Mouse (Mus musculus): ENCODE measurements around the gene Mrpl48. TPM values are rescaled to one million over a fixed set of nuclear protein-coding genes. Genes with fewer than 3 reads are reported as not detected.
A peak's percentile ranks its signal among the peaks of the same experiment; 100 is the strongest.

Gene Mrpl48
- polyA plus RNA-seq, 1 experiment from 2014 or later, result 52.2 TPM

DNA sequence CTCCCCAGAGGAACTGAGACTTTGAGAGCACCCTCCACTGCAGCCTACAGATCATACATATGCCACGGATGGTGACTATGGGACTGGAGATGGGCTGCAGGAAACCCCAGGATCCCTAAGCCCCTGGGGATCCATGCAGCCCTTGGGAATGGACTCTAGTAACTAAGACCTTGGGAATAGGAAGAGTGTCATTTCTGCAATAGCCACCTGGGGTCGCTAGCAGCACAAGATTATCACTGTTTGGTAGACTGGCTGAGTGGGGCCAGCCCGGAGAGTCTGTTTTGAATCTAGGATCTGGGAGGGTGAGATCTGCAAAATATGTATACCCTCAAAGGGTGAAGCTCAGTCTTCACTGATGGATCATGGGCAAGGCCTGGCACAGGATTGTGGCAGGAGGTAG is 37.0 kb upstream of the Mrpl48 start:
- Histone ChIP-seq H3K4me1 (replicated peaks; ENCODE audit: control insufficient read depth, insufficient read depth, low read length) (no peaks in the 10 kb centered on the region), H3K4me3 (ENCODE audit: low read depth, low read length) (no peak overlapping the region), H3K27ac (ENCODE audit: low read depth, low read length) (no peak overlapping the region), H3K36me3 (ENCODE audit: control insufficient read depth, insufficient read depth, low read length) (no peaks in the 10 kb centered on the region), H3K9me3 (ENCODE audit: control insufficient read depth, low read length) (no peaks in the 10 kb centered on the region), H3K9ac (ENCODE audit: low read length) (no peak overlapping the region), H3K27me3 (ENCODE audit: control insufficient read depth, insufficient read depth, low read length) (no peaks in the 10 kb centered on the region), H3K4me2 (ENCODE audit: low read depth, low read length, severe bottlenecking) (no peak overlapping the region)
- ATAC-seq (replicated peaks; ENCODE audit: low FRiP score) (no peak), DNase-seq (ENCODE audit: low spot score) (peak; percentile 81)
- WGBS, result 31% methylated on average over 3 of the region's 3 CpGs

DNA sequence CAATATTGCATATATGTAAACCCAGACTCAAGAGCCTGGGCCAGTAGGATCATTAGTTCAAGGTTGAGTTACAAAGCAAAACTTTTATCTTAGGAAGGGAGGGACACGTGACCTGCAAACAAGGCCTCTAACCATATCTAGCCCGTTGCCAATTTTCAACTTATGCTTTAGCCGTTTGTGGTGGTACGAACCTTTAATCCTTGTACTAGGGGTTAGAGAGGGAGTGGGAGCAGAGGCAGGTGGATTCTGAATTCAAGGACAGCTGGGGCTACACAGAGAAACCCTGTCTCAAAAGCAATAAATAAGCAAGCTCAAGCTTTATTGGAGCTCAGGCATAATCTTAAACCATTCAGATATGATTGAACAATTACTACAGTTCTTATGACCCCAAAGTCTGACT is 34.3 kb upstream of the Mrpl48 start:
- ATAC-seq (replicated peaks; ENCODE audit: low FRiP score) (no peak), DNase-seq (ENCODE audit: low spot score) (no peak)
- Histone ChIP-seq H3K36me3 (ENCODE audit: control insufficient read depth, insufficient read depth, low read length) (no peaks in the 10 kb centered on the region), H3K4me1 (replicated peaks; ENCODE audit: control insufficient read depth, insufficient read depth, low read length) (no peaks in the 10 kb centered on the region), H3K27me3 (ENCODE audit: control insufficient read depth, insufficient read depth, low read length) (no peaks in the 10 kb centered on the region), H3K9me3 (ENCODE audit: control insufficient read depth, low read length) (no peaks in the 10 kb centered on the region), H3K4me2 (ENCODE audit: low read depth, low read length, severe bottlenecking) (no peak overlapping the region), H3K9ac (ENCODE audit: low read length) (no peak overlapping the region), H3K27ac (ENCODE audit: low read depth, low read length) (no peak overlapping the region), H3K4me3 (ENCODE audit: low read depth, low read length) (no peak overlapping the region)
- WGBS, result 94% methylated on average over 4 of the region's 4 CpGs

DNA sequence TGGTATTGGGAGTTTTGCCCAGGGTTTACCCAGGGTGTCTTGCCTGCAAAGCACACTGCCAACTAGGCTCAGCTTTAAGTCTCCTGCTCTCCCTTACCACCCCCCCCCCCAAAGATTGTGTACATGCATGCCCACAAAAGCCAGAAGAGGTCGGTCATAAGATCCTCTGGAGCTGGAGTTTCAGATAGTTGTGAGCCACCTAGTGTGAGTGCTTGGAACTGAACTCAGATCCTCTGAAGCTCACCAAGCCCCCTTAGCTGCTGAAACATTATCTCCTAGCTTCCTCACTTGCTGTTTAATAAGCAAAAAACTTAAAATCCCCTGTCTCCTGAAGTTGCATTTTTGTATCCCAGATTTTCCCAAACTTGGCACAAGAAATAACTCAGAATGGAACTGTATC is 29.6 kb upstream of the Mrpl48 start:
- ATAC-seq (replicated peaks; ENCODE audit: low FRiP score) (no peak), DNase-seq (ENCODE audit: low spot score) (no peak)
- Histone ChIP-seq H3K36me3 (ENCODE audit: control insufficient read depth, insufficient read depth, low read length) (no peaks in the 10 kb centered on the region; the same call in 1 of the 2 replicates), H3K4me3 (ENCODE audit: low read depth, low read length) (no peak overlapping the region), H3K4me2 (ENCODE audit: low read depth, low read length, severe bottlenecking) (no peak overlapping the region), H3K27ac (ENCODE audit: low read depth, low read length) (no peak overlapping the region), H3K9ac (ENCODE audit: low read length) (no peak overlapping the region), H3K27me3 (ENCODE audit: control insufficient read depth, insufficient read depth, low read length) (no peaks in the 10 kb centered on the region), H3K4me1 (replicated peaks; ENCODE audit: control insufficient read depth, insufficient read depth, low read length) (no peaks in the 10 kb centered on the region), H3K9me3 (ENCODE audit: control insufficient read depth, low read length) (no peaks in the 10 kb centered on the region)
- 4% methylated on average over 1 of the region's 1 CpGs for WGBS

DNA sequence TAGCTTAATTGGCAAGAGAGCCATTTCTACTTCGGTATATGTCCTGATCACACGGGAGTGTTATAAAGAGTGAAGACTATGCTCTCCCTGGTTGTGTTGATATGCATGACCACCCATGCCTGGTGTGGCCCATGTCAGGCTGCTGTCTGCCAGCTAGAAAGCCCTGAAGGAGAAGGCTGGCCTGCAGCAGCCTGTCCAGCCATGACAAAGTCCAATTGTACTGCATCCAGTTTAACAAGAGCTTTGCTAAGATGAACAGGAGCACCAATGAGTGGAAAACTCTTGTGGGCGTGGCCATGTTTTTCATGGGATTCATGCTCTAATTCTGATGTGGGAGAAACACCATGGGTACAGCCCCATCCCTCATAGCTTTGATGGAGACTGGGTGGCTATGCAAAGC is 16.4 kb upstream of the Mrpl48 start:
- 92% methylated on average over 3 of the region's 3 CpGs for WGBS
- H3K4me1 ChIP-seq (replicated peaks; ENCODE audit: control insufficient read depth, insufficient read depth, low read length), result no peaks in the 10 kb centered on the region
- no peaks in the 10 kb centered on the region for H3K9me3 ChIP-seq (ENCODE audit: control insufficient read depth, low read length)
- DNase-seq (ENCODE audit: low spot score) (no peak), ATAC-seq (replicated peaks; ENCODE audit: low FRiP score) (no peak)
- no peak overlapping the region for H3K4me3 ChIP-seq (ENCODE audit: low read depth, low read length)
- no peak overlapping the region for H3K4me2 ChIP-seq (ENCODE audit: low read depth, low read length, severe bottlenecking)
- H3K27me3 ChIP-seq (ENCODE audit: control insufficient read depth, insufficient read depth, low read length), result no peaks in the 10 kb centered on the region
- no peaks in the 10 kb centered on the region for H3K36me3 ChIP-seq (ENCODE audit: control insufficient read depth, insufficient read depth, low read length)
- H3K9ac ChIP-seq (ENCODE audit: low read length), result no peak overlapping the region
- H3K27ac ChIP-seq (ENCODE audit: low read depth, low read length), result no peak overlapping the region

DNA sequence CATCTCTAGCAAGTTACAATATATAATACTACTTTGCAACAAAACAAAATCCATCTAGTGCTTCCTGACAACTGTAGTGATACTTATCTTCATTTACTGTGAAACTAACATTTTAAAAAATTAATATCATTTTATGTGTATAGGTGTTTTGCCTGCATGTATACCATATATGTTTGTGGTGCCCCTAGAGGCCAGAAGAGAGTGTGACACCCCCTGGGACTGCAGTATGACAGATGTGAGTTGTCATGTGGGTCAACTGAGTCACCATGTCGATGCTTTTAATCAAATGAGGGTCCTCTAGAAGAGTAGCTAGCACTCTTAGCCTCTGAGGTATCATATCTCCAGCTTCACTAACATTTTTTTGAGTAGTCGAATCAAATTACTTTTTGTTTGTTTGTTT is 14.2 kb upstream of the Mrpl48 start:
- no peak for DNase-seq (ENCODE audit: low spot score)
- WGBS, result 82% methylated on average over 2 of the region's 2 CpGs
- Histone ChIP-seq H3K36me3 (ENCODE audit: control insufficient read depth, insufficient read depth, low read length) (no peaks in the 10 kb centered on the region), H3K27me3 (ENCODE audit: control insufficient read depth, insufficient read depth, low read length) (no peaks in the 10 kb centered on the region), H3K9me3 (ENCODE audit: control insufficient read depth, low read length) (no peaks in the 10 kb centered on the region), H3K4me1 (replicated peaks; ENCODE audit: control insufficient read depth, insufficient read depth, low read length) (no peaks in the 10 kb centered on the region), H3K9ac (ENCODE audit: low read length) (no peak overlapping the region), H3K4me3 (ENCODE audit: low read depth, low read length) (no peak overlapping the region), H3K27ac (ENCODE audit: low read depth, low read length) (no peak overlapping the region), H3K4me2 (ENCODE audit: low read depth, low read length, severe bottlenecking) (no peak overlapping the region)
- no peak for ATAC-seq (replicated peaks; ENCODE audit: low FRiP score)

DNA sequence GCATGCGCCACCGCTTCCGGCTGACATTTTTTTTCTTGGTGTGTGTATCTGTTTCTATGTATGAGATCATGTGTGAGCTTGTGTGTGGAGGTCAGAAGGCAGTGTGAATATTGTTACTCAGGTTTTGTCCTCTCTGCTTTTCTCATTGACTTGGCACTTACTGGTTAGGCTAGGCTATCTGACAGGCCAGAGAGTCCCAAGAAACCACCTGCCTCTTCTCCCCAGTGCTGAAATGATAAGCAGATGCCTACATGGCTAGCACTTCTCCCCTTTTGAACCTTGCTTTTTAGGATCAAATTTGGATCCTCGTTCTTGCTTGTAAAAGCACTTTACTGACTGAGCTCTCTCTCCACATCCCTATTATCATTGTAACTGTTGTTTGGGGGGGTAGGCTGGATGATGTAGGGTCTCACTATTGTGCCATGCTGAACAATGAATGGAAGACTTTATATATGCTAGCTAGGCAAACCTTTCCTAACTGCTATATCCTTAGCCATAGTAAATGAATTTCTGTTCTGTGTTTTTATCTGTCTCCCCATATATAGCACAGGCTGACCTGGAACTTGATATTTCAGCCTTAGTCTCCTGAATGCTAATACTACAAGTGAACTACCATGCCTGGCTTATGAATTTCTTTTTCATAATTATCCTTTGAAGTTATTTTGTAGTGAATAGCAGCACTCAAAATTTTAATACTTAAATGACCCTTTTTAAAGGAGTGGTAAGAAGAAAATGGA is 8.2 kb upstream of the Mrpl48 start:
- H3K36me3 ChIP-seq (ENCODE audit: control insufficient read depth, insufficient read depth, low read length), result no peaks in the 10 kb centered on the region
- no peak overlapping the region for H3K27ac ChIP-seq (ENCODE audit: low read depth, low read length)
- H3K4me3 ChIP-seq (ENCODE audit: low read depth, low read length), result no peak overlapping the region
- no peak overlapping the region for H3K9ac ChIP-seq (ENCODE audit: low read length)
- H3K4me2 ChIP-seq (ENCODE audit: low read depth, low read length, severe bottlenecking), result no peak overlapping the region
- H3K9me3 ChIP-seq (ENCODE audit: control insufficient read depth, low read length), result no peaks in the 10 kb centered on the region
- 92% methylated on average over 4 of the region's 4 CpGs for WGBS
- DNase-seq (ENCODE audit: low spot score) (no peak), ATAC-seq (replicated peaks; ENCODE audit: low FRiP score) (no peak)
- H3K27me3 ChIP-seq (ENCODE audit: control insufficient read depth, insufficient read depth, low read length), result no peaks in the 10 kb centered on the region
- no peaks in the 10 kb centered on the region for H3K4me1 ChIP-seq (replicated peaks; ENCODE audit: control insufficient read depth, insufficient read depth, low read length)

DNA sequence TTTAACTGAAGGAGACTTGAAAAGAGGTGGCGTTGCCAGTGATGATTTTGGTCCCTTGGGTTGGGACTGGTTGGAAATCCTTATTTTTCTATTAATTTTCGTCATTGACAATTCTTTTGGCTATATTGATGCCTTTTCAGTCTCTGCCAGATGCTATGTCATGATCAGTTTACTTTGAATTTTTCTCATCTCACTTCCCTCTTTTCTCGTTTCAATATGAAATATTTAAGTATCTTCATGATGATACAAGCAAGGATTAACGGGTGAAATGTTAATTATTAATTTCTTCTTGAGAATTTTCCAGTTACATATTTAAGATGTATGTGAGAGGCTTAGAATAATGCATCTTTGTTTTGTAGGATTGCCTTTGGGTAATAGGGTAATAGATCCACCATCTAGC is 809 bp upstream of the Mrpl48 start:
- Histone ChIP-seq H3K9me3 (ENCODE audit: control insufficient read depth, low read length) (no peaks in the 10 kb centered on the region), H3K4me2 (ENCODE audit: low read depth, low read length, severe bottlenecking) (peak overlapping the region; percentile 51), H3K27me3 (ENCODE audit: control insufficient read depth, insufficient read depth, low read length) (no peaks in the 10 kb centered on the region), H3K27ac (ENCODE audit: low read depth, low read length) (no peak overlapping the region), H3K9ac (ENCODE audit: low read length) (peak overlapping the region; percentile 98), H3K4me3 (ENCODE audit: low read depth, low read length) (peak overlapping the region; percentile 96), H3K36me3 (ENCODE audit: control insufficient read depth, insufficient read depth, low read length) (no peaks in the 10 kb centered on the region), H3K4me1 (replicated peaks; ENCODE audit: control insufficient read depth, insufficient read depth, low read length) (no peaks in the 10 kb centered on the region)
- 28% methylated on average over 4 of the region's 4 CpGs for WGBS
- DNase-seq (ENCODE audit: low spot score), result no peak
- ATAC-seq (replicated peaks; ENCODE audit: low FRiP score), result no peak

DNA sequence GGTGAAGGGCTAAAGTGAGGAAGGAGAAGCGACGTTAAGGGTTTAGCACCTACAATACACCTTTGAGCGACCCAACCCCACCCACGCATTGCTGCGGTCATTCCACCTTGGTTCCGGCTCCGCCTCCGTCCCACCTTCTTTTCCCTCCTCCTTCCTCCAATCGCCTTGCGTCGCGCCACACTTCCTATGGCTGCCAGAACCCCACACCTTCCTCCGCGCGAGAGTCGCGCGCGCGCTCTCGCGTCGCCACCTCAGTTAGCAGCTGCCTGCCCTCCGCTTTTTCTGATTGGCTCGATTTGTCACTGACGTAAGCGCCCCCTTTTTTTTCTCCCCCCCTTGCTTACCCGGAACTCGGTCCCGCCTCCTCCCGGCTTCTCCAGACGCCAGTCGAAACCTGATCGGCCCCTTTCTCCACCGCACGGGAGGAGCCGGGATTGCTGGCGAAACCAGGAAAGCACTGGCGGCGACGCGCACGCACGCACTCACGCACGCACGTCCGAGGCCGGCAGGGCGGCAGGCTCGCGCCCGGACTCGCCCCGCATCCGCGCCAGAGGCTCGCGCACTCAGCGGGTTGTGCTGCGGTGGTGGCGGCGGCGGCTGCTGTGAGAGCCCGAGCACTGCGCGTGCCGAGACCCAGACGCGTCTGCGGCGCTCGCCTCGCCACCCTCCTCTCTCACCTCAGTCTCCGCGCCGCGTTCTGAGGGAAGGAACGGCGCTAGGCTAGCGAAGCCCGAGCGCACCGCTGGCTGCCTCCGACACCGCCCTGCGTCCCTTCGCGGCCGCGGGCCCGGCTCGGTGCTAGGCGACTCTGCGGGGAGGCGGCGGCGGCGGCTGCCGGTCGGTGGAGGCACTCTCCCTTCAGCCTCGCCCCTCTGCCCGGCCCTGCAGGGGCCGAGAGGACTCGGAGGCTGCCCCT is 629 bp downstream of the Mrpl48 start, which contains the start of gene Rab6a:
TSS of gene Rab6a (plus strand) at position 197 of the 916 bp plus-strand sequence.
- Histone ChIP-seq H3K4me2 (ENCODE audit: low read depth, low read length, severe bottlenecking) (peak within 1 kb of the TSS; percentile 55), H3K9me3 (ENCODE audit: control insufficient read depth, low read length) (no peaks in the 10 kb centered on the region), H3K4me3 (ENCODE audit: low read depth, low read length) (peak within 1 kb of the TSS; percentile 96), H3K9ac (ENCODE audit: low read length) (peak within 1 kb of the TSS; percentile 98), H3K4me1 (replicated peaks; ENCODE audit: control insufficient read depth, insufficient read depth, low read length) (no peaks in the 10 kb centered on the region), H3K27ac (ENCODE audit: low read depth, low read length) (peak within 1 kb of the TSS; percentile 98), H3K27me3 (ENCODE audit: control insufficient read depth, insufficient read depth, low read length) (no peaks in the 10 kb centered on the region), H3K36me3 (ENCODE audit: control insufficient read depth, insufficient read depth, low read length) (no peaks in the 10 kb centered on the region)
- under 1% methylated on average over 102 of the region's 105 CpGs for WGBS
- peak; percentile 99 for DNase-seq (ENCODE audit: low spot score)
- ATAC-seq (replicated peaks; ENCODE audit: low FRiP score), result peak; percentile 96
